Mouse (Mus musculus) stomach, embryonic 15.5 days (tissue): ENCODE data around the gene Mrps34. TPM values are rescaled to one million over a fixed set of nuclear protein-coding genes. Genes with fewer than 3 reads are reported as not detected.

ENCODE experiments used
- ATAC-seq: fragments of 200-750 bp; cut with Nextera tagmentation; 2 replicates; pipeline ENCODE4 v1.8.0; 2017; ENCODE audit warnings: low read depth, moderate number of reproducible peaks, moderate TSS enrichment; ENCODE audit not compliant: insufficient read depth, low FRiP score
- H3K27ac ChIP-seq: fragments of 300-500 bp; sonication (generic); 2 replicates; pipeline ENCODE4 v1.5.1; 2015; ENCODE audit warnings: mild to moderate bottlenecking, inconsistent platforms
- H3K27me3 ChIP-seq: fragments of 300-500 bp; sonication (generic); replicated peaks from 2 replicates; pipeline ENCODE4 v1.6.1; 2015; ENCODE audit warnings: inconsistent platforms
- H3K36me3 ChIP-seq: fragments of 300-500 bp; sonication (generic); 2 replicates; pipeline ENCODE4 v1.6.1; 2015; ENCODE audit warnings: inconsistent platforms
- H3K4me1 ChIP-seq: fragments of 300-500 bp; sonication (generic); 2 replicates; pipeline ENCODE4 v1.6.1; 2015; ENCODE audit warnings: inconsistent platforms
- H3K4me2 ChIP-seq: fragments of 300-500 bp; sonication (generic); 2 replicates; pipeline ENCODE4 v1.6.1; 2015; ENCODE audit warnings: mild to moderate bottlenecking, inconsistent platforms
- H3K4me3 ChIP-seq: fragments of 300-500 bp; sonication (generic); replicated peaks from 2 replicates; pipeline ENCODE4 v1.5.1; 2015; ENCODE audit warnings: inconsistent platforms
- H3K9ac ChIP-seq: fragments of 300-500 bp; sonication (generic); 2 replicates; pipeline ENCODE4 v1.6.1; 2015; ENCODE audit warnings: inconsistent platforms
- H3K9me3 ChIP-seq: fragments of 300-500 bp; sonication (generic); 2 replicates; pipeline ENCODE4 v1.6.1; 2016; ENCODE audit warnings: inconsistent platforms
- WGBS: fragments of 180-500 bp; shearing (Covaris S2); methylation state at CpG from one replicate; pipeline ENCODE4 v1.1.7; 2015; 5-methylcytosine and 5-hydroxymethylcytosine counted together
- polyA plus RNA-seq: library from polyadenylated mRNA; unstranded; fragments of >200 nt; fragmentation: Nextera tagmentation; extraction: Ambion mirVana; gene quantifications from 2 replicates; pipeline ENCODE4 v1.2.1, GENCODE M21; 2015

Mrps34 gene
- polyA plus RNA-seq, 1 experiment from 2014 or later = 112 TPM

- no peaks in the 10 kb centered on the region for H3K27me3 ChIP-seq
- no peaks in the 10 kb centered on the region for H3K4me1 ChIP-seq
- no peak overlapping the region for H3K27ac ChIP-seq
- no peak overlapping the region for H3K4me3 ChIP-seq
- H3K36me3 ChIP-seq = 0 out of 2 replicates have a peak, but pooled peaks cover 10% of the 10 kb centered on the region
- H3K4me2 ChIP-seq = no peak overlapping the region
- no peaks in the 10 kb centered on the region for H3K9me3 ChIP-seq
- peak; percentile 75; the same call in 1 of the 2 replicates for ATAC-seq
- no peak overlapping the region for H3K9ac ChIP-seq
- WGBS = 92% methylated on average over 8 of the region's 8 CpGs
Observed at GRCm38 (mm10) chr17:24860076-24860475, 34.8 kb upstream of the Mrps34 start.

DNA sequence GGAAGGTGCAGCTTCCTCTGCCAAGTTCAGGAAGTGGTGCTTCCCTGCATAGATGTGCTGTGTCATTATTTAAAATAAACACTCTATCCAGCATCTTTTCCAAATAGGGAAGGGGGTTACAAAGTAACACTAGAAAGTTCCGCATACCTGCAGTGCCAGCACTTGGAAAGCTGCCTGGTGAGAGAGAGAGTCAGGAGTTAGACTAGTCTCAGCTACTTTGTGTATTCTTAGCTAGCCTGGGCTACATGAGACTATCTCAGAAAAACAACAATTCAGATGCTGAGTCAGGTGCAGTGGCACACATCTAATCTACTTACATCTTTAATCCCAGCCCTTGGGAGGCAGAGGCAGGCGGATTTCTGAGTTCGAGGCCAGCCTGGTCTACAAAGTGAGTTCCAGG lies 33.1 kb upstream of the Mrps34 start:
- Histone ChIP-seq H3K9ac (no peak overlapping the region), H3K27me3 (no peaks in the 10 kb centered on the region), H3K36me3 (0 out of 2 replicates have a peak, but pooled peaks cover 10% of the 10 kb centered on the region), H3K4me1 (no peaks in the 10 kb centered on the region), H3K4me2 (no peak overlapping the region), H3K4me3 (no peak overlapping the region), H3K9me3 (no peaks in the 10 kb centered on the region), H3K27ac (no peak overlapping the region)
- ATAC-seq = no peak
- WGBS = 93% methylated on average over 3 of the region's 3 CpGs

GRCm38 (mm10) chr17:24865776-24866175 lies 29.1 kb upstream of the Mrps34 start, which contains the start of gene Igfals:
Gene Igfals, plus strand, starts transcription at chr17:24865997.
- no peaks in the 10 kb centered on the region for H3K4me1 ChIP-seq
- 0 out of 2 replicates have a peak, but pooled peaks cover 7% of the 10 kb centered on the region for H3K36me3 ChIP-seq
- H3K4me3 ChIP-seq = no peak within 1 kb of the TSS
- ATAC-seq = no peak
- WGBS = 83% methylated on average over 8 of the region's 8 CpGs
- no peaks in the 10 kb centered on the region for H3K27me3 ChIP-seq
- H3K9ac ChIP-seq = no peak within 1 kb of the TSS
- H3K4me2 ChIP-seq = no peak within 1 kb of the TSS
- H3K9me3 ChIP-seq = no peaks in the 10 kb centered on the region
- H3K27ac ChIP-seq = no peak within 1 kb of the TSS

DNA sequence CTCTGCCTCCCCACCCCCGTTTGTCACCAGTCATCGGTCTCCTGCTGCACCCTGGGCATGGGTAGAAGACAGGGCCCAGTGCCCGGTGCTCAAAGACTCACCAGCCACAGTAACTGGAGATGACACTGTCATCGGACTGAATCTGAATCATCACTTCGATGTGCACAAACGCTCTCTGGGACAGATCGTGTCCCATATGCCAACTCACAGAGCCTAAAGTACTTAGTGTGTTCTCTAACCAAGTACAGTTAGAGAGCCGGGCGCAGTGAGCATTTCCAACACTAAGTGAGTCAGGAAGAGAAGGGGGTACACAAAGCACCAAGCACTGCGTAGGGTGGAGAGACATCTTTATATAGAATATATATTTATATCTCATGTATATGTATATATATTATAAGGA lies 27.0 kb upstream of the Mrps34 start:
- no peaks in the 10 kb centered on the region for H3K27me3 ChIP-seq
- H3K36me3 ChIP-seq = 0 out of 2 replicates have a peak, but pooled peaks cover 7% of the 10 kb centered on the region
- H3K9ac ChIP-seq = no peak overlapping the region
- H3K9me3 ChIP-seq = no peaks in the 10 kb centered on the region
- no peak overlapping the region for H3K4me2 ChIP-seq
- no peak overlapping the region for H3K4me3 ChIP-seq
- H3K27ac ChIP-seq = no peak overlapping the region
- ATAC-seq = no peak
- 93% methylated on average over 10 of the region's 10 CpGs for WGBS
- H3K4me1 ChIP-seq = no peaks in the 10 kb centered on the region

DNA sequence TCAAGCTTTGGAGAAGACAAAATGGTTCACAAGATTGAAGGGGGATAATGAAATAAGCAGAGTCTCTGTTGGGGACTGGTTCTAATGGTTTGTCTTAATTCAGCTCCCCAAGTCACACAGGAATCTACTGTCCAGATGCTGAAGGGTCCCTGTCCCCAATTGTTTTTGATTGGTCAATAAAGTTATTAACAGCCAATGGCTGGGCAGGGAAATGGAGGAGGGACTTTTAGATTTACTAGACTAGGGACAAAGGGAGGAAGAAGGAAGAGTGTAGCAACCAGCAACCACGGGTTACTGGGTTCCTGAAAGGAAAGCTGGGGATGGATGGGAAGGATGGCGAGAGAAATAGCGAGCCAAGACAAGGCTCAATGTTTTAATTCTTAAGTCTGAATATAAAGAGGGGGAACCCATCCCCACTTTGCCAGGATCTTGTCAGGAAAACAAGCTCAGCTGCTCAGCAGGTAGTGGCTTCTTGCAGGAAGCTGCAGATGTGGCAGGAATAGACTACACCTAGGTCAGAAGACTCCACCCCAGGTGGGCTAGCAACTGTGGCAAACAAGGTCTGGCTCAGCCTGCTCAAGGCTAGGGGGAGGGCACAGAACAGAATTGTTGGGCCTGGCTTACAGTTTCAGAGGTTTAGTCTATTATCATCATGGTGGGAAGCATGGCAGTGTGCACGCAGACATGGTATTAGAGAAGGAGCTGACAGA lies 21.1 kb upstream of the Mrps34 start:
- H3K4me2 ChIP-seq = no peak overlapping the region
- H3K4me1 ChIP-seq = no peaks in the 10 kb centered on the region
- H3K9ac ChIP-seq = no peak overlapping the region
- no peaks in the 10 kb centered on the region for H3K27me3 ChIP-seq
- no peak overlapping the region for H3K4me3 ChIP-seq
- 53% methylated on average over 4 of the region's 4 CpGs for WGBS
- H3K36me3 ChIP-seq = no peaks in the 10 kb centered on the region
- no peak overlapping the region for H3K27ac ChIP-seq
- no peak for ATAC-seq
- no peaks in the 10 kb centered on the region for H3K9me3 ChIP-seq

- H3K27ac ChIP-seq = no peak overlapping the region
- no peak for ATAC-seq
- no peaks in the 10 kb centered on the region for H3K36me3 ChIP-seq
- no peak overlapping the region for H3K4me2 ChIP-seq
- WGBS = 32% methylated on average over 1 of the region's 1 CpGs
- H3K27me3 ChIP-seq = no peaks in the 10 kb centered on the region
- H3K4me3 ChIP-seq = no peak overlapping the region
- H3K4me1 ChIP-seq = no peaks in the 10 kb centered on the region
- H3K9me3 ChIP-seq = no peaks in the 10 kb centered on the region
- no peak overlapping the region for H3K9ac ChIP-seq
Observed at GRCm38 (mm10) chr17:24874405-24874745, 20.5 kb upstream of the Mrps34 start.

DNA sequence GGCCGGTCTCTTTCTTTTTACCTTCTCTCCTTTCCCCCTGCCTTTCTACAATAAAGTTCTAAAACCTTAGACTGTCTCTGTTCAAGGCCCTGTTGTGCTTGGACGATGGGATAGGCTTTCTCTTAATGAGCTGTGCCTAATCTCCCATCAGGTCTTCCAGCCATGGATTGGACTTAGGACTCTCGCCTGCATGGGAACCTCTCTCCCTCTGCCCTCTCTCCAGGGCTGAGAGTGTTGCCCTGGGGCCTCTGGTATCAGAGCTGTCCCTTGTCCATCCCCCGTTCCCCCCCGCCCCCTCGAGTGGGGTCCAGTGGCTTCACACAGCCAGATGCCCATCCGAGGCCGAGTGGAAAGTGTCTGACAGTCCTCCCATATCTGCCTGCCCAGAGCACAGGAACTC lies 19.9 kb upstream of the Mrps34 start:
- no peaks in the 10 kb centered on the region for H3K27me3 ChIP-seq
- no peak overlapping the region for H3K9ac ChIP-seq
- no peaks in the 10 kb centered on the region for H3K9me3 ChIP-seq
- 80% methylated on average over 8 of the region's 8 CpGs for WGBS
- no peak overlapping the region for H3K4me3 ChIP-seq
- no peak overlapping the region for H3K27ac ChIP-seq
- H3K36me3 ChIP-seq = no peaks in the 10 kb centered on the region
- H3K4me1 ChIP-seq = no peaks in the 10 kb centered on the region
- ATAC-seq = no peak
- H3K4me2 ChIP-seq = no peak overlapping the region

DNA sequence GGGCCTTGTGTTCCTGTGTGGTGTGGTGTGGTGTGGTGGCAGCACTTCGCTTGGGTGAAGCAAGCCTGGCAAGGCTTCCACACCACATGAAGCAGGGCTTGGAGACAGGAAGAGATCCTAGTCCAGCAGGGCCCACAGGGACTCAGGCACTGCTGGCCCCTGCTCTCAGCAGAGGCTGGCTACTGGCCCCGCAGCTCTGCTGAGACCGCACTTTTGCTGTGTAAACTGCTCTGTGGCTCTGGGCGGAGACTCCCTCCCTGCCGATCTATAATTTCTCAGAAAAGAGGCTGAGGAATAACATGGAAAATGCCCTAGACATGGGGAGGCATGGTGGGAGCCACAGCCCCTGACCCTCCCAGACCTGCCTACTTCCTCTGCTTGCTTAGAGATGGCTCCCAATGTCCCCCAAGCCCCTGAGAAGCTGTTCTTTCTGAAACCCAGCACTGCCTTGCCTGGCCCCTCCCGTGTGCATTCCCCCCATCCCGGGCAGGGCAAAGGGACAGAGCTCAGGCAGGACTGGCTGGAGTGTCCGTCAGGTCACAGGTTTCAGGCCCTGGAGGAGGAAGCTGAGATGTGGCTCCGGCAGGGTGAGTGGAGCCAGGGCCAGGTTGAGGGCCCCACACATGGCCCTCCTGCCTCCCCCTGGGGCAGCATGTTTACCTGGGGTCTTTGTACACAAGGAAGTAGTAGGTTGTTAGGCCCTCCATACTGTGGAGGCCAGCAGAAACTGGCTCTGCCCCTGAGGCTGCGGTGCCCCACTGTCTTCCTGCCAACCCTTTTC lies 17.4 kb upstream of the Mrps34 start:
- peak overlapping the region; percentile 7; the same call in 1 of the 2 replicates for H3K4me3 ChIP-seq
- H3K27ac ChIP-seq = peak overlapping the region; percentile 51
- WGBS = 37% methylated on average over 10 of the region's 10 CpGs
- peak; percentile 36; the same call in 1 of the 2 replicates for ATAC-seq
- no peaks in the 10 kb centered on the region for H3K27me3 ChIP-seq
- peak overlapping the region; percentile 35 for H3K4me2 ChIP-seq
- H3K9me3 ChIP-seq = no peaks in the 10 kb centered on the region
- H3K36me3 ChIP-seq = no peaks in the 10 kb centered on the region
- H3K9ac ChIP-seq = no peak overlapping the region
- no peaks in the 10 kb centered on the region for H3K4me1 ChIP-seq

DNA sequence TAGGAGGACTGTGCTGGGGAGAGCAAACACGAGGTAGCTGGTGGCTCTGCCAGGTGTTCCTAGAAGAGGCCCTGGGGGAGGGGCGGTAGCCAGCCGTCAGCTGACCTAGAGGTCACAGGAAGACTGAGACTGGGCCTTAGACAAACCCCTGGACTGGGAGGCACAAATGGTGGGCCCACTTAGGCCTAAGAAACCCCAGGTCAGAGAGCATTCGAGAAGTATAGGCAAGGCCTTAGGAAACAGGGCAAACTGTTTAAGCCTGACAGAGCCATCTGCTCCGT lies 16.9 kb upstream of the Mrps34 start:
- no peaks in the 10 kb centered on the region for H3K27me3 ChIP-seq
- no peaks in the 10 kb centered on the region for H3K9me3 ChIP-seq
- H3K4me3 ChIP-seq = peak overlapping the region; percentile 7; the same call in 1 of the 2 replicates
- WGBS = 22% methylated on average over 5 of the region's 5 CpGs
- H3K4me2 ChIP-seq = peak overlapping the region; percentile 35
- ATAC-seq = peak; percentile 42
- H3K4me1 ChIP-seq = no peaks in the 10 kb centered on the region
- H3K27ac ChIP-seq = peak overlapping the region; percentile 51
- H3K9ac ChIP-seq = no peak overlapping the region
- H3K36me3 ChIP-seq = no peaks in the 10 kb centered on the region

GRCm38 (mm10) chr17:24878531-24878930 lies 16.4 kb upstream of the Mrps34 start:
- 0 out of 2 replicates have a peak, but pooled peaks have one; percentile 4 for ATAC-seq

DNA sequence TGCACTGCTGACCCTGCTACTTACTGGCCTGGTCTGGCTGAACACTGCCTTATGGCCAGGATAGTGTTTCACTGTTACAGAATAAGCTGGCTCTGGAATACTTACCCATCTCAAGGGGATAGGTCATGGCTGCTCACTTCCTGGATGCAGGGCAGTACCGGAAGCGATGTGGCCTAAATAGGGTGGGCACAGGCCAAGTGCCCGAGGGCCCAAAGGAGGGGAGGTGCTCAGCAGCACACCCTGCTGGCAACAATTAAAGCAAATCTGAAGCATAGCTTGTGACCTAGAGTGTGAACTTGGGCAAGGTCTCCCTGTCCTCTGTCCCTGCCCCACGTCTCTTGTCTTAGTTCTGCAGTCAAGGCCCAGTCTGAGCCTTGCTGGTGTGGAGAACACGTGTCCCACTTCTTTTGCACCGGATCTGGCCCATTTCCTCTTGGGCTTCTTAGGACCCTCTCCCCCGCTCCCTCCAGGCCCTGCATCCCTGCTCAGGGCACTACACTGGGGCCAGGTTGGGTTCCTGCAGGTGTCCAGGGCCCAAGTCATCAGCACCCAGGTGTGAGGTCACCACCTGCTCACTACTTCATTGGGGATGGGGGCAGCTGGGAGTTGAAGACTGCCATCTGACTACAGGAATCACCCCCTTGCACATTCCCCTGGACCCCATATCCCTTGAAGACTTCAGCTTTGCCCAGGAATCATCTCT lies 13.0 kb upstream of the Mrps34 start:
- WGBS = 45% methylated on average over 7 of the region's 7 CpGs

More at GRCm38 (mm10) chr17:24878531-24878930, 16.4 kb upstream of the Mrps34 start:
- Histone ChIP-seq H3K27ac (0 out of 2 replicates have a peak overlapping the region, but pooled peaks have one; percentile 22), H3K4me1 (no peaks in the 10 kb centered on the region), H3K27me3 (no peaks in the 10 kb centered on the region), H3K36me3 (0 out of 2 replicates have a peak, but pooled peaks cover 2% of the 10 kb centered on the region), H3K4me2 (peak overlapping the region; percentile 35; the same call in 1 of the 2 replicates), H3K4me3 (no peak overlapping the region), H3K9ac (no peak overlapping the region), H3K9me3 (no peaks in the 10 kb centered on the region)
- 64% methylated on average over 8 of the region's 8 CpGs for WGBS

More for the DNA sequence above, 13.0 kb upstream of the Mrps34 start:
- ATAC-seq = no peak
- Histone ChIP-seq H3K4me1 (peaks cover 11% of the 10 kb centered on the region), H3K27ac (no peak overlapping the region), H3K9ac (no peak overlapping the region), H3K4me2 (no peak overlapping the region), H3K27me3 (no peaks in the 10 kb centered on the region), H3K9me3 (no peaks in the 10 kb centered on the region), H3K4me3 (no peak overlapping the region), H3K36me3 (0 out of 2 replicates have a peak, but pooled peaks cover 5% of the 10 kb centered on the region)
